Mouse (Mus musculus) kidney, embryonic 16.5 days (tissue): ENCODE results near the gene Neurl4. TPM values are rescaled to one million over a fixed set of nuclear protein-coding genes. Genes with fewer than 3 reads are reported as not detected.

Experiments used
- ATAC-seq: fragments of 200-750 bp; cut with Nextera tagmentation; 2 replicates; pipeline ENCODE4 v1.8.0; 2017; ENCODE audit warnings: moderate TSS enrichment; ENCODE audit not compliant: low FRiP score, low TSS enrichment
- H3K27ac ChIP-seq: fragments of 300-500 bp; sonication (generic); 2 replicates; pipeline ENCODE4 v1.5.1; 2014; ENCODE audit warnings: low read length
- H3K27me3 ChIP-seq: fragments of 300-500 bp; sonication (generic); 2 replicates; pipeline ENCODE4 v1.6.1; 2014; ENCODE audit warnings: low read length, control low read depth, mixed read lengths; ENCODE audit not compliant: insufficient read depth
- H3K36me3 ChIP-seq: fragments of 300-500 bp; sonication (generic); 2 replicates; pipeline ENCODE4 v1.6.1; 2014; ENCODE audit warnings: low read length, control low read depth, mixed read lengths; ENCODE audit not compliant: insufficient read depth
- H3K4me1 ChIP-seq: fragments of 300-500 bp; sonication (generic); 2 replicates; pipeline ENCODE4 v1.6.1; 2014; ENCODE audit warnings: low read length, control low read depth, mixed read lengths; ENCODE audit not compliant: insufficient read depth
- H3K4me2 ChIP-seq: fragments of 300-500 bp; sonication (generic); replicated peaks from 2 replicates; pipeline ENCODE4 v1.6.1; 2014; ENCODE audit warnings: low read depth, low read length
- H3K4me3 ChIP-seq: fragments of 300-500 bp; sonication (generic); 2 replicates; pipeline ENCODE4 v1.5.1; 2014; ENCODE audit warnings: mild to moderate bottlenecking, low read length
- H3K9ac ChIP-seq: fragments of 300-500 bp; sonication (generic); replicated peaks from 2 replicates; pipeline ENCODE4 v1.6.1; 2014; ENCODE audit warnings: low read length
- H3K9me3 ChIP-seq: fragments of 300-500 bp; sonication (generic); 2 replicates; pipeline ENCODE4 v1.6.1; 2016; ENCODE audit warnings: low read length, control low read depth
- WGBS: fragments of 180-500 bp; shearing (Covaris S2); extraction: QIAGEN DNeasy Blood & Tissue Kit; methylation state at CpG from one replicate; pipeline ENCODE4 v1.1.7; 2014; 5-methylcytosine and 5-hydroxymethylcytosine counted together
- polyA plus RNA-seq: library from polyadenylated mRNA; unstranded; fragments of >200 nt; fragmentation: Nextera tagmentation; extraction: Ambion mirVana; gene quantifications from 2 replicates; pipeline ENCODE4 v1.2.1, GENCODE M21; 2015

Neurl4 gene
- polyA plus RNA-seq, 1 experiment from 2014 or later = 12.8 TPM

GRCm38 (mm10) chr11:69880853-69881603 lies 19.8 kb upstream of the Neurl4 start, which contains the start of gene Kctd11:
Kctd11 (minus strand) TSS chr11:69881406.
- H3K4me1 ChIP-seq = peaks cover 48% of the 10 kb centered on the region
- no peaks in the 10 kb centered on the region for H3K27me3 ChIP-seq

GRCm38 (mm10) chr11:69881787-69882670 lies 18.8 kb upstream of the Neurl4 start:
- Histone ChIP-seq H3K4me2 (peak overlapping the region; percentile 55), H3K4me1 (peaks cover 39% of the 10 kb centered on the region), H3K36me3 (no peaks in the 10 kb centered on the region), H3K9ac (peak overlapping the region; percentile 63), H3K4me3 (peak overlapping the region; percentile 65), H3K27ac (peak overlapping the region; percentile 98), H3K27me3 (no peaks in the 10 kb centered on the region), H3K9me3 (no peaks in the 10 kb centered on the region)
- 57% methylated on average over 21 of the region's 21 CpGs for WGBS
- ATAC-seq = peak; percentile 1; the same call in 1 of the 2 replicates

More at GRCm38 (mm10) chr11:69880853-69881603, 19.8 kb upstream of the Neurl4 start, which contains the start of gene Kctd11:
- peak; percentile 93 for ATAC-seq
- Histone ChIP-seq H3K4me3 (peak within 1 kb of the TSS; percentile 65), H3K9ac (peak within 1 kb of the TSS; percentile 63), H3K4me2 (peak within 1 kb of the TSS; percentile 55), H3K27ac (peak within 1 kb of the TSS; percentile 98), H3K9me3 (no peaks in the 10 kb centered on the region), H3K36me3 (no peaks in the 10 kb centered on the region)
- under 1% methylated on average over 46 of the region's 46 CpGs for WGBS

DNA sequence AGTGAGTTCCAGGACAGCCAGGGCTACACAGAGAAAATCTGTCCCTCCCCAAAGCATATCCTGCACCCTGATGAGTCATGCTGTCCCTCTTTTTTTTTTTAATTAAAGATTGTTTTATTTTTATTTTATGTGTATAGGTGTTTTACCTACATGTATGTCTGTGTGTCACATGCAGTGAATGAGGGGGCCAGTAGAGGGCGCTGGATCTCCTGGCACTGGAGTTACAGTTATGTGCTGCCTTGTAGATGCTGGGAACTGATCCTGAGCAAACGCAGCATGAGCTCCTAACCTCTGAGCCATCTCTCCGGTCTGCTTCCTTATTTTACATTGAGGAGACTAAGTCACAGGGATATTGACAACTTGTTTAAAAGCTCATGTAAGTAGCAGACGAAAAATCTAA lies 17.8 kb upstream of the Neurl4 start:
- H3K36me3 ChIP-seq = no peaks in the 10 kb centered on the region
- no peak overlapping the region for H3K4me2 ChIP-seq
- H3K9me3 ChIP-seq = no peaks in the 10 kb centered on the region
- H3K9ac ChIP-seq = no peak overlapping the region
- no peaks in the 10 kb centered on the region for H3K27me3 ChIP-seq
- 66% methylated on average over 4 of the region's 4 CpGs for WGBS
- H3K4me1 ChIP-seq = peaks cover 30% of the 10 kb centered on the region
- H3K4me3 ChIP-seq = no peak overlapping the region
- H3K27ac ChIP-seq = no peak overlapping the region
- no peak for ATAC-seq

GRCm38 (mm10) chr11:69883527-69884151 lies 17.2 kb upstream of the Neurl4 start:
- Histone ChIP-seq H3K4me3 (no peak overlapping the region), H3K4me1 (peaks cover 25% of the 10 kb centered on the region), H3K9ac (no peak overlapping the region), H3K36me3 (no peaks in the 10 kb centered on the region), H3K27ac (no peak overlapping the region; the same call in 1 of the 2 replicates), H3K9me3 (no peaks in the 10 kb centered on the region), H3K4me2 (no peak overlapping the region), H3K27me3 (no peaks in the 10 kb centered on the region)
- WGBS = 87% methylated on average over 8 of the region's 8 CpGs
- ATAC-seq = no peak

DNA sequence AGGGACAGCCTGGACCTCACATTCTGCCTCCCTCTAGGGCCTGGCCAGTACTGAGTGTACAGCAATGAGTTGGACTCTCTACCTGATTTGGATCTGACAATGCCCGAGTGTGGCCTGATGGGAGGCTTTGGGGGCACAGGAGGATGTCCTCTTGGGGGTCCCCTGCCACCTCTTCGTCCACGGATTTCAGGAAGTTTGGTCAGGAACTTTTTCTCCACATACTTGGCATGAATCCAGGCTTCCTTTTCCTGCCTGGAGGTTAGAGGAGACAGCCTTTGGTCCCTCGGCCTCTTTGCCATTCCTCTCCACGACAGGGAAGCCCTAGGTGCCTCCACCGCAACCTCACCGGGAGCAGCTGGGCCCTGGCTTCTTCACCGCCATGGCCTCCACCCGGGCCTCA lies 16.6 kb upstream of the Neurl4 start:
- H3K9me3 ChIP-seq = no peaks in the 10 kb centered on the region
- peaks cover 19% of the 10 kb centered on the region for H3K4me1 ChIP-seq
- H3K27me3 ChIP-seq = no peaks in the 10 kb centered on the region
- peak overlapping the region; percentile 14; the same call in 1 of the 2 replicates for H3K27ac ChIP-seq
- no peak for ATAC-seq
- WGBS = 58% methylated on average over 9 of the region's 9 CpGs
- no peaks in the 10 kb centered on the region for H3K36me3 ChIP-seq
- H3K9ac ChIP-seq = 0 out of 2 replicates have a peak overlapping the region, but pooled peaks have one; percentile 14
- H3K4me3 ChIP-seq = no peak overlapping the region
- 0 out of 2 replicates have a peak overlapping the region, but pooled peaks have one; percentile 5 for H3K4me2 ChIP-seq

DNA sequence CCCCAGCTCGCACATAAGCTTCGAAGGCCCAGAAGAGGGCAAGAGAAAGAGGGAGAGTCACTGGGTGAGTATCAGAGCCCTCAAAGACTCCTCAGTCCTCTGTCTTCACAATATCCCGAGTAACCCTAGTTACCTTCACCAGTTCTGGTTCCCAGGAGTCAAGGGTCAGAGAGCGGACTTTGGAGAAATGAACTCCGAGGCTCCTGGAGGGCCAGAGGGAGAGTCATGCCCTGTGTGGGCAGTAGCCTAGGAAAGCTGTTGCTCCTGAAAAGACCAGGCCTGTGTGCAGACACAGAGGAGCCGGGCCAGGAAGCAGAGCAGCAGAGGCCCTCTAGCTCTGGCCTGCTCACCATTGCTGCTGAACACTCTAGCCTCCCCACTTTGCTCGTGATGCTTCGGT lies 16.2 kb upstream of the Neurl4 start:
- WGBS = 68% methylated on average over 8 of the region's 8 CpGs
- no peak for ATAC-seq

DNA sequence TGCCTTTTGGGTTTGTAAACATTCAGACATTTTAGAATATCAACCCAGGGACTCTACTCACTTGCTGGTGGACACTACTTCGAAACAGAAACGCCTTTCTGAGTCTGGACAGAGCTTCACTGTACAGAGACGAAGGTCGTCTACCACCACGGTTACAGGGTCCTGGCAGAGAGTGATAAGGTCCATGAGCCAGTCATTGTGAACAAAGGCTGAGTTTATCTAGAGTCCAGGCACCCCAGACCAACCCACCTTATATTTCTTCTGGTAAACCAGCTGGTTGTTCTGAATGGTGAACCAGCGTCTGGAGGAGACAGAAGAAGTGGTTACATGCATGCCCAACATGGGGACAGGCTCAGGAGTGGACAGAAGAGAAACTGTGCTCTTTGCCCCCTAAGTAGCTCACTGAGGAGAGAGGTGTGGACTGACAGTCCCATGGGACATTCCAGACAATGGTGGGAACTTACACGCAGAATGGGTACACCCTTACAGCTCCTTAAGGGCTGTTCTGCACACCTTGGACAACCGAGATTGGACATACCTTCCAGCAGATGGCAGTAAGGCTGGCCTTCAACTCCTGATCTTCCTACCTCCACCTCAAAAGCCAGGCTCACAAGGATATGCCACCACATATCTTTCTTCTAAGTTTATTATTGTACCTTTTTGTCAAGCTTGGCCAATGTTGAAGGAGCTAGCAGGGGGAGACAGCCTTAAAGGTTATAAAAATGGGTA lies 13.8 kb upstream of the Neurl4 start:
- no peaks in the 10 kb centered on the region for H3K27me3 ChIP-seq
- no peak overlapping the region for H3K4me3 ChIP-seq
- no peak overlapping the region for H3K9ac ChIP-seq
- peaks cover 9% of the 10 kb centered on the region for H3K4me1 ChIP-seq
- H3K9me3 ChIP-seq = no peaks in the 10 kb centered on the region
- 69% methylated on average over 8 of the region's 8 CpGs for WGBS
- H3K4me2 ChIP-seq = no peak overlapping the region
- 0 out of 2 replicates have a peak, but pooled peaks have one; percentile 46 for ATAC-seq
- H3K36me3 ChIP-seq = no peaks in the 10 kb centered on the region
- H3K27ac ChIP-seq = no peak overlapping the region

More for the DNA sequence above, 16.2 kb upstream of the Neurl4 start:
- no peaks in the 10 kb centered on the region for H3K36me3 ChIP-seq
- peaks cover 14% of the 10 kb centered on the region for H3K4me1 ChIP-seq
- H3K27ac ChIP-seq = peak overlapping the region; percentile 14; the same call in 1 of the 2 replicates
- H3K4me2 ChIP-seq = 0 out of 2 replicates have a peak overlapping the region, but pooled peaks have one; percentile 5
- peak overlapping the region; percentile 14; the same call in 1 of the 2 replicates for H3K9ac ChIP-seq
- no peak overlapping the region for H3K4me3 ChIP-seq
- H3K27me3 ChIP-seq = no peaks in the 10 kb centered on the region
- no peaks in the 10 kb centered on the region for H3K9me3 ChIP-seq

GRCm38 (mm10) chr11:69891482-69891881 lies 9.4 kb upstream of the Neurl4 start:
- 64% methylated on average over 4 of the region's 4 CpGs for WGBS
- Histone ChIP-seq H3K9me3 (no peaks in the 10 kb centered on the region), H3K4me3 (no peak overlapping the region), H3K9ac (no peak overlapping the region), H3K4me2 (no peak overlapping the region), H3K4me1 (0 out of 2 replicates have a peak, but pooled peaks cover 5% of the 10 kb centered on the region), H3K27me3 (no peaks in the 10 kb centered on the region), H3K27ac (no peak overlapping the region), H3K36me3 (no peaks in the 10 kb centered on the region)
- no peak for ATAC-seq

GRCm38 (mm10) chr11:69894671-69895070 lies 6.2 kb upstream of the Neurl4 start:
- Histone ChIP-seq H3K9me3 (no peaks in the 10 kb centered on the region), H3K27me3 (no peaks in the 10 kb centered on the region), H3K4me3 (no peak overlapping the region), H3K9ac (no peak overlapping the region; the same call in 1 of the 2 replicates), H3K36me3 (no peaks in the 10 kb centered on the region), H3K27ac (no peak overlapping the region), H3K4me1 (peaks cover 15% of the 10 kb centered on the region), H3K4me2 (no peak overlapping the region)
- no peak for ATAC-seq
- WGBS = 64% methylated on average over 5 of the region's 5 CpGs
